ENCODE assay signal across 7 mouse cellular contexts in the genomic region with DNA sequence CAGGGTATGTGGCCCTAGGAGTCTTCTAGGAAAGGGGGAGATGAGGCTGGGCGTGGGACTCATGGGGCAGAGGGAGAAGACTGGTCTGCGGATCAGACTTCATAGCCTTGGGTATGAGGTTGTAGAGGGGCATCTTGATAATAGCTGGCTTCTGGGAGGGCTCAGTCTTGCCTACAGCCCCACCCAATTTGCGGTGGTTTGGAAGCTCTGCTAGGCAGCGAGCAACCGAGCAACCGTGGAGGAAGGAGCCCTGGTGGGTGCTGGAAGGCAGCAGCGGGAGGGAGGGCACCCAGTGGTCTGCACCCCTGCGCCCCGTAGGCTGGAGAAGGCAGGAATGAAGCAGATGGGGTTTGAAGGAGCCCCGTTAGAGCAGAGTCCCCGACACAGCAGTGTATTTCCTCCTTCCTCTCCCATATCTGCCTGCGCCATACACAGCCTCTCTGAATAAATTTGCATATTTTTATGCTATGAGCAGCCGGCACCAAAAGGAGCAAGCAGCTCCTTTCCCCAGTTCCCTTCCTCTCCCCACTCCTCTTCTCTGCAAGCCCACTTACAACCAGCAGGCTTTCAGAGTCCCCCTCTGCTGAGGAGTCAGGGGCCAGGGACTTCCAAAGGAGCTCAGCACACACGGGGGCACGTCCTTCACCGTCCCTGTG. TPM values are rescaled to one million over a fixed set of nuclear protein-coding genes. Genes with fewer than 3 reads are reported as not detected.
DNase-seq lines count a peak whose midpoint lies in the region; ATAC-seq and TF ChIP-seq lines count a peak whose summit lies in the region.

No protein-coding gene starts in this region.

- no peak overlapping the region; the same call in 1 of the 2 replicates for H3K9ac ChIP-seq in lung, embryonic 14.5 days
- H3K9ac ChIP-seq in forebrain, embryonic 13.5 days, result peak overlapping the region; percentile 70

- intact Hi-C loops in left cerebral cortex, postnatal 36 days (cut with DNase I), result no loop called here

- no peak for ATAC-seq in lung, embryonic 14.5 days (ENCODE audit: insufficient read depth)
- peak; percentile 85 for ATAC-seq in forebrain, embryonic 13.5 days

- H3K36me3 ChIP-seq in lung, embryonic 14.5 days (ENCODE audit: insufficient read depth), result no peaks in the 10 kb centered on the region
- no peaks in the 10 kb centered on the region for H3K36me3 ChIP-seq in forebrain, embryonic 13.5 days (ENCODE audit: poor library complexity, severe bottlenecking)

- no peaks in the 10 kb centered on the region for H3K9me3 ChIP-seq in lung, embryonic 14.5 days (ENCODE audit: low read depth, low read length)
- H3K9me3 ChIP-seq in forebrain, embryonic 13.5 days (replicated peaks), result no peaks in the 10 kb centered on the region

- H3K27me3 ChIP-seq in lung, embryonic 14.5 days (ENCODE audit: insufficient read depth, low read length), result no peaks in the 10 kb centered on the region
- H3K27me3 ChIP-seq in forebrain, embryonic 13.5 days, result no peaks in the 10 kb centered on the region

- H3K4me2 ChIP-seq in lung, embryonic 14.5 days, result peak overlapping the region; percentile 34
- peak overlapping the region; percentile 59 for H3K4me2 ChIP-seq in forebrain, embryonic 13.5 days

- TF ChIP-seq CTCF in lung, embryonic 14.5 days (IDR thresholded peaks at IDR 0.05; ENCODE audit: low read depth), result no peak

- H3K4me1 ChIP-seq in lung, embryonic 14.5 days (ENCODE audit: insufficient read depth), result no peaks in the 10 kb centered on the region
- peaks cover 55% of the 10 kb centered on the region for H3K4me1 ChIP-seq in forebrain, embryonic 13.5 days

- no peak for DNase-seq in lung, embryonic 14.5 days
- DNase-seq in lung, postnatal 36 days, result no peak
- peak; percentile 55 to 64 for DNase-seq in left cerebral cortex, postnatal 36 days (ENCODE audit: low spot score in 2 of 2)
- peak; percentile 62 to 78 for DNase-seq in right cerebral cortex, postnatal 10 days (ENCODE audit: low spot score in 2 of 2)
- no peak for DNase-seq in urinary bladder, postnatal 10 days (ENCODE audit: low spot score)
- DNase-seq in testis, postnatal 10 days (ENCODE audit: low spot score), result no peak

- 36% methylated on average over 16 of the region's 16 CpGs for WGBS in lung, embryonic 14.5 days
- 17% methylated on average over 16 of the region's 16 CpGs for WGBS in forebrain, embryonic 13.5 days

- H3K4me3 ChIP-seq in lung, embryonic 14.5 days (ENCODE audit: low read depth, low read length), result no peak overlapping the region
- peak overlapping the region; percentile 18 for H3K4me3 ChIP-seq in forebrain, embryonic 13.5 days

- H3K27ac ChIP-seq in lung, embryonic 14.5 days (ENCODE audit: low read depth), result no peak overlapping the region
- H3K27ac ChIP-seq in forebrain, embryonic 13.5 days, result peak overlapping the region; percentile 99

RNA-seq across cellular contexts. Expression of a gene that starts 20.9 kb away (rescaled TPM):
- polyA plus RNA-seq in lung, embryonic 14.5 days (2014; fragmentation: Nextera tagmentation; extraction: Ambion mirVana), result not detected in 2 replicates
- not detected in 2 replicates for polyA plus RNA-seq in forebrain, embryonic 13.5 days (2015; fragmentation: Nextera tagmentation; extraction: Ambion mirVana)
- not detected for total RNA-seq in left cerebral cortex, postnatal 36 days (2021)

Comparison
In these comparisons a context has a peak if more than half of its experiments do, and no peak if none do; other contexts are left out.
1. DNase-seq: peak in left cerebral cortex, postnatal 36 days (2 of 2) and right cerebral cortex, postnatal 10 days (2 of 2); none in lung, embryonic 14.5 days (single experiment), lung, postnatal 36 days (single experiment), urinary bladder, postnatal 10 days (single experiment) and testis, postnatal 10 days (single experiment).